Comparison of ENCODE assay signal across 21 mouse cellular contexts in genomic region chr8:46785926-46786325, GRCm38 (mm10).
"Had no signal": no experiment of that assay in that cellular context is flagged by ENCODE, and none has a peak within 500 bp of the region (broad histone marks: within the 10 kb centered on the region; RNA-seq: fewer than 3 reads in every experiment).

No protein-coding gene starts in this region.

- H3K9me3 ChIP-seq: intestine, embryonic 15.5 days; kidney, embryonic 15.5 days; limb, embryonic 12.5 days; limb, embryonic 15.5 days; lung, embryonic 15.5 days; midbrain, embryonic 13.5 days had no signal

- ATAC-seq: intestine, embryonic 15.5 days; midbrain, embryonic 13.5 days had no signal

- H3K36me3 ChIP-seq: intestine, embryonic 15.5 days; limb, embryonic 15.5 days; lung, embryonic 15.5 days; midbrain, embryonic 13.5 days had no signal

- H3K4me2 ChIP-seq: intestine, embryonic 15.5 days; kidney, embryonic 15.5 days; limb, embryonic 12.5 days; limb, embryonic 15.5 days; lung, embryonic 15.5 days; midbrain, embryonic 13.5 days had no signal

- H3K27me3 ChIP-seq: intestine, embryonic 15.5 days; kidney, embryonic 15.5 days; limb, embryonic 12.5 days; limb, embryonic 15.5 days; lung, embryonic 15.5 days; midbrain, embryonic 13.5 days had no signal

- H3K4me1 ChIP-seq: intestine, embryonic 15.5 days; kidney, embryonic 15.5 days; limb, embryonic 15.5 days; midbrain, embryonic 13.5 days had no signal

- H3K4me3 ChIP-seq: intestine, embryonic 15.5 days; kidney, embryonic 15.5 days; left cerebral cortex, adult 2 months; limb, embryonic 12.5 days; limb, embryonic 15.5 days; lung, embryonic 15.5 days; midbrain, embryonic 13.5 days had no signal

- DNase-seq: kidney, adult 11 months; kidney, adult 8-10 months; kidney, postnatal 10 days; kidney, postnatal 36 days; layer of hippocampus, postnatal 36 days; left cerebral cortex, postnatal 4 days; lung, adult 18-20 months; lung, postnatal 10 days; lung, postnatal 36 days; retina, postnatal 1 day; thymus, adult 2 months; thymus, postnatal 14 days; thymus, postnatal 4 days had no signal

- H3K9ac ChIP-seq: intestine, embryonic 15.5 days; kidney, embryonic 15.5 days; limb, embryonic 12.5 days; limb, embryonic 15.5 days; lung, embryonic 15.5 days; midbrain, embryonic 13.5 days had no signal

- H3K27ac ChIP-seq: intestine, embryonic 15.5 days; kidney, embryonic 15.5 days; left cerebral cortex, adult 2 months; limb, embryonic 12.5 days; limb, embryonic 15.5 days; lung, embryonic 15.5 days; midbrain, embryonic 13.5 days; stomach, postnatal 0 days had no signal
